ENCODE assay signal across 8 mouse cellular contexts in genomic region chr5:114370371-114370776, GRCm38 (mm10). TPM values are rescaled to one million over a fixed set of nuclear protein-coding genes. Genes with fewer than 3 reads are reported as not detected.
A peak's percentile ranks its signal among the peaks of the same experiment; 100 is the strongest.
DNase-seq lines count a peak whose midpoint lies in the region; ATAC-seq and TF ChIP-seq lines count a peak whose summit lies in the region.

No protein-coding gene starts in this region.

- H3K4me2 ChIP-seq in heart, postnatal 0 days (ENCODE audit: low read depth, low read length) = peak overlapping the region; percentile 37; the same call in 1 of the 2 replicates

- peak; percentile 60 for DNase-seq in adrenal gland, adult 2 months
- no peak for DNase-seq in adrenal gland, postnatal 25 days
- DNase-seq in embryonic facial prominence, embryonic 10.5 days (ENCODE audit: low spot score) = peak; percentile 77
- peak; percentile 41 for DNase-seq in heart, postnatal 0 days (ENCODE audit: low spot score)
- peak; percentile 79 to 86 for DNase-seq in kidney, postnatal 36 days
- peak; percentile 57 for DNase-seq in mesoderm, embryonic 11.5 days (ENCODE audit: low read depth, low spot score)
- no peak for DNase-seq in ovary, adult 18-20 months (ENCODE audit: low spot score)

- TF ChIP-seq CTCF in heart, postnatal 0 days (IDR thresholded peaks at IDR 0.05; ENCODE audit: low read depth) = no peak

- peak overlapping the region; percentile 33 for H3K4me3 ChIP-seq in embryonic facial prominence, embryonic 10.5 days
- H3K4me3 ChIP-seq in heart, postnatal 0 days (ENCODE audit: low read depth, low read length) = no peak overlapping the region

- peak; percentile 12 for ATAC-seq in heart, postnatal 0 days (ENCODE audit: insufficient read depth, low read depth)
- ATAC-seq in frontal cortex, adult (ENCODE audit: low TSS enrichment) = no peak; the same call in 1 of the 2 replicates

- no peaks in the 10 kb centered on the region for H3K9me3 ChIP-seq in embryonic facial prominence, embryonic 10.5 days
- H3K9me3 ChIP-seq in heart, postnatal 0 days (replicated peaks; ENCODE audit: control insufficient read depth, low read length) = no peaks in the 10 kb centered on the region

- peak overlapping the region; percentile 86 for H3K27ac ChIP-seq in embryonic facial prominence, embryonic 10.5 days (replicated peaks)
- H3K27ac ChIP-seq in heart, postnatal 0 days (ENCODE audit: low read depth) = peak overlapping the region; percentile 78

- no peak for TF ChIP-seq EP300 in heart, postnatal 0 days (IDR thresholded peaks at IDR 0.05; ENCODE audit: low read depth)

- H3K27me3 ChIP-seq in embryonic facial prominence, embryonic 10.5 days (replicated peaks; ENCODE audit: low read depth, poor library complexity, severe bottlenecking) = no peaks in the 10 kb centered on the region
- H3K27me3 ChIP-seq in heart, postnatal 0 days (ENCODE audit: control insufficient read depth, insufficient read depth, low read length) = no peaks in the 10 kb centered on the region

- peaks cover 57% of the 10 kb centered on the region for H3K4me1 ChIP-seq in embryonic facial prominence, embryonic 10.5 days
- peaks cover 45% of the 10 kb centered on the region for H3K4me1 ChIP-seq in heart, postnatal 0 days (ENCODE audit: control insufficient read depth, insufficient read depth)

- H3K9ac ChIP-seq in heart, postnatal 0 days (replicated peaks; ENCODE audit: low read depth, low read length) = no peak overlapping the region

- peaks cover 100% of the 10 kb centered on the region for H3K36me3 ChIP-seq in embryonic facial prominence, embryonic 10.5 days (replicated peaks)
- peaks cover 89% of the 10 kb centered on the region for H3K36me3 ChIP-seq in heart, postnatal 0 days (replicated peaks; ENCODE audit: control insufficient read depth, insufficient read depth, low read length)

- WGBS in embryonic facial prominence, embryonic 10.5 days = 38% methylated on average over 9 of the region's 9 CpGs
- 56% methylated on average over 9 of the region's 9 CpGs for WGBS in heart, postnatal 0 days

RNA-seq across cellular contexts. Expression of gene Kctd10, which starts 9.9 kb away (rescaled TPM):
- 10 to 100 TPM; 67.0 to 76.7 TPM for total RNA-seq in adrenal gland, adult 2 months (2021)
- 68.9 and 71.4 TPM in 2 replicates for polyA plus RNA-seq in adrenal gland, adult 2 months (2012; rRNA removed)
- 53.3 and 58.5 TPM in 2 replicates for total RNA-seq in adrenal gland, postnatal 25 days (2021)
- 112 and 116 TPM in 2 replicates for polyA plus RNA-seq in embryonic facial prominence, embryonic 10.5 days (2016; fragmentation: Nextera tagmentation; extraction: Ambion mirVana)
- total RNA-seq in heart, postnatal 0 days (2014; rRNA removed; ENCODE audit: low replicate concordance) = 83.4 and 113 TPM in 2 replicates
- 59.8 and 64.2 TPM in 2 replicates for polyA plus RNA-seq in heart, postnatal 0 days (2015; fragmentation: Nextera tagmentation; extraction: Ambion mirVana)

RNA-seq across cellular contexts. Expression of gene Ube3b, which starts 10.0 kb away (rescaled TPM):
- 10 to 100 TPM; 74.6 to 75.4 TPM for total RNA-seq in adrenal gland, adult 2 months (2021)
- 122 and 137 TPM in 2 replicates for polyA plus RNA-seq in adrenal gland, adult 2 months (2012; rRNA removed)
- 68.2 and 75.7 TPM in 2 replicates for total RNA-seq in adrenal gland, postnatal 25 days (2021)
- polyA plus RNA-seq in embryonic facial prominence, embryonic 10.5 days (2016; fragmentation: Nextera tagmentation; extraction: Ambion mirVana) = 54.3 and 54.8 TPM in 2 replicates
- total RNA-seq in heart, postnatal 0 days (2014; rRNA removed; ENCODE audit: low replicate concordance) = 57.7 and 72.1 TPM in 2 replicates
- 28.2 and 30.5 TPM in 2 replicates for polyA plus RNA-seq in heart, postnatal 0 days (2015; fragmentation: Nextera tagmentation; extraction: Ambion mirVana)

Comparison
In these comparisons a context has a peak if more than half of its experiments do, and no peak if none do; other contexts are left out.
1. DNase-seq: peak in adrenal gland, adult 2 months (single experiment), embryonic facial prominence, embryonic 10.5 days (single experiment), heart, postnatal 0 days (single experiment), kidney, postnatal 36 days (2 of 2) and mesoderm, embryonic 11.5 days (single experiment); none in adrenal gland, postnatal 25 days (single experiment) and ovary, adult 18-20 months (single experiment).